Mouse (Mus musculus): ENCODE data around the gene Cdh11. TPM values are rescaled to one million over a fixed set of nuclear protein-coding genes. Genes with fewer than 3 reads are reported as not detected.

Cdh11 gene
- polyA plus RNA-seq, 1 experiment from 2014 or later, result 88.1 TPM

DNA sequence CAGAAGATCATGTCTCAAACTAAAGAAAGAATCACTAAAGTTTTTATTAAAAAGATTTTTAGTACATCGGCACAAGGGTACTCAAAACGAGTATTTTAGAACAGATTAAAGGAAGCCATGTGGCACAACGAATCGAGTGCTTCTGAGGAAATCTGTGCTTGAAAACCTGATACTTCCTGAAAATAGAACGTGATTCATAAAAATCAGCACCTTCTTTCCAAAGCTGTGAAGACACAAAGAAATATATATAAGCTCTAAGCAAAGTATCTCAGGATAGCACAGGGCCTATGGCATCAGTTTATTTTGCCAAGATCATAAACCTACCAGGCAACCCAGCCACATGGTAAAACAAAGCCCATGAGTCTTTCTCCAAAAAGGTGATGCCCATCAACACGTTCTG lies 191.5 kb downstream of the Cdh11 start:
- no peak overlapping the region for H3K27ac ChIP-seq
- H3K4me2 ChIP-seq, result no peak overlapping the region
- no peaks in the 10 kb centered on the region for H3K27me3 ChIP-seq (replicated peaks)
- H3K36me3 ChIP-seq, result no peaks in the 10 kb centered on the region
- H3K4me3 ChIP-seq (replicated peaks), result no peak overlapping the region
- no peak overlapping the region for H3K9ac ChIP-seq
- no peaks in the 10 kb centered on the region for H3K9me3 ChIP-seq
- ATAC-seq (ENCODE audit: insufficient read depth, low FRiP score, low read depth), result no peak
- no peaks in the 10 kb centered on the region for H3K4me1 ChIP-seq
- WGBS, result 90% methylated on average over 6 of the region's 6 CpGs

Small RNAs within 50 kb of the gene (microRNA-seq; reads per million reads assigned to microRNA genes)
- not detected for gene Gm26301

All from stomach, embryonic 15.5 days (tissue).